Mouse (Mus musculus): ENCODE measurements at regions not wholly inside any gene's neighbourhood (a gene's known extent, or its start where the extent isn't known, plus 50 kb on each side); places are given as distances from the start of the nearest gene placed in this dataset.

- no peak for DNase-seq (ENCODE audit: low read depth, low spot score)
- in situ Hi-C loops (cut with MboI; ENCODE audit: low sequenced_read_pairs in 2 of 2, unreplicated experiment in 2 of 2): no loop called here
- peaks cover 0 to 7% of the 10 kb centered on the region in 2 experiments; a peak in 3 of 4 replicates for H3K4me1 ChIP-seq (ENCODE audit: control insufficient read depth in 2 of 2, insufficient read depth in 2 of 2, low read length in 2 of 2, poor library complexity in 1 of 2)
- no peak for TF ChIP-seq MAFK (IDR thresholded peaks at IDR 0.05; ENCODE audit: insufficient read depth, low read depth, low read length)
- no peak for TF ChIP-seq ZNF384 (IDR thresholded peaks at IDR 0.05; ENCODE audit: low read depth, low read length)
- TF ChIP-seq HCFC1 (IDR thresholded peaks at IDR 0.05; ENCODE audit: borderline replicate concordance, insufficient read depth, low read length): no peak
- no peak for TF ChIP-seq ZC3H11A (IDR thresholded peaks at IDR 0.05; ENCODE audit: borderline replicate concordance, low read depth, low read length)
- no peak for TF ChIP-seq CHD2 (IDR thresholded peaks at IDR 0.05; ENCODE audit: low read depth, low read length)
- H3K9me3 ChIP-seq (ENCODE audit: control insufficient read depth, insufficient read depth, low read depth, low read length): no peaks in the 10 kb centered on the region
- H3K36me3 ChIP-seq (ENCODE audit: control insufficient read depth, insufficient read depth, low read length, poor library complexity, severe bottlenecking): no peaks in the 10 kb centered on the region
- H3K27ac ChIP-seq (ENCODE audit: insufficient read depth, low read depth, low read length, poor library complexity, severe bottlenecking): no peak overlapping the region
- H3K9ac ChIP-seq (ENCODE audit: insufficient read depth, low read depth, low read length, poor library complexity, severe bottlenecking): no peak overlapping the region
- no peak overlapping the region for H3K4me3 ChIP-seq (ENCODE audit: insufficient read depth in 1 of 2, low read depth in 1 of 2, low read length in 2 of 2, poor library complexity in 1 of 2, severe bottlenecking in 1 of 2)
Measured at GRCm38 (mm10) chr4:134990651-134991050, 60.0 kb downstream of the Syf2 start.

- DNase-seq (ENCODE audit: low read depth, low spot score): no peak
- Histone ChIP-seq H3K9ac (ENCODE audit: insufficient read depth, low read depth, low read length, poor library complexity, severe bottlenecking) (no peak overlapping the region), H3K4me1 (ENCODE audit: control insufficient read depth in 2 of 2, insufficient read depth in 2 of 2, low read length in 2 of 2, poor library complexity in 1 of 2) (peaks cover 0 to 8% of the 10 kb centered on the region in 2 experiments; a peak in 2 of 4 replicates), H3K4me3 (ENCODE audit: insufficient read depth in 1 of 2, low read depth in 1 of 2, low read length in 2 of 2, poor library complexity in 1 of 2, severe bottlenecking in 1 of 2) (no peak overlapping the region), H3K9me3 (ENCODE audit: control insufficient read depth, insufficient read depth, low read depth, low read length) (no peaks in the 10 kb centered on the region), H3K27ac (ENCODE audit: insufficient read depth, low read depth, low read length, poor library complexity, severe bottlenecking) (no peak overlapping the region), H3K36me3 (ENCODE audit: control insufficient read depth, insufficient read depth, low read length, poor library complexity, severe bottlenecking) (no peaks in the 10 kb centered on the region)
- in situ Hi-C loops (cut with MboI; ENCODE audit: low sequenced_read_pairs in 2 of 2, unreplicated experiment in 2 of 2): no loop called here
- TF ChIP-seq HCFC1 (IDR thresholded peaks at IDR 0.05; ENCODE audit: borderline replicate concordance, insufficient read depth, low read length) (no peak), CHD2 (IDR thresholded peaks at IDR 0.05; ENCODE audit: low read depth, low read length) (no peak), ZNF384 (IDR thresholded peaks at IDR 0.05; ENCODE audit: low read depth, low read length) (no peak), ZC3H11A (IDR thresholded peaks at IDR 0.05; ENCODE audit: borderline replicate concordance, low read depth, low read length) (no peak), MAFK (IDR thresholded peaks at IDR 0.05; ENCODE audit: insufficient read depth, low read depth, low read length) (no peak)
Measured at GRCm38 (mm10) chr4:134993526-134994122, 62.9 kb downstream of the Syf2 start.

DNA sequence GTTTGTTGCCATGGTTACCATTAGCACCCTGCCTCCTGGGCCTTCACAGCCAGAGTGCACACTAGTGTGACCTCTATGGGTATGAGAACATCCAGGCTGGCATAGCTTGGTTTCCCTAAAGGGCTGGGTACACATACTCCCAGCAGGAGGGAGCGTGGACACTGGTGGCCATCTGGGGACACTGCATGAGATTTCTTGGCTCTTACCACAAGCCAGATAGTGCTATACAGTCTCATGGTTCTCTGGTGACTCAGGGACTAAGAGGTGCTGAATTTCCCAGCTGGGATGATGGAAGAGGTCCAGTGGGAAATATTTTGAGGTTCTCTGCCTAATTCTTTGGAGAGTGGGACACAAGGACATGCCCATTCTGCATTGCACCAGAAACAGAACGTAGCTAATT lies 63.5 kb downstream of the Syf2 start:
- in situ Hi-C loops (cut with MboI; ENCODE audit: low sequenced_read_pairs in 2 of 2, unreplicated experiment in 2 of 2): no loop called here

GRCm38 (mm10) chr4:134994648-134995047 lies 64.0 kb downstream of the Syf2 start:
- H3K36me3 ChIP-seq (ENCODE audit: control insufficient read depth, insufficient read depth, low read length, poor library complexity, severe bottlenecking): no peaks in the 10 kb centered on the region
- H3K27ac ChIP-seq (ENCODE audit: insufficient read depth, low read depth, low read length, poor library complexity, severe bottlenecking): no peak overlapping the region
- in situ Hi-C loops (cut with MboI; ENCODE audit: low sequenced_read_pairs in 2 of 2, unreplicated experiment in 2 of 2): no loop called here
- no peak for DNase-seq (ENCODE audit: low read depth, low spot score)
- H3K9ac ChIP-seq (ENCODE audit: insufficient read depth, low read depth, low read length, poor library complexity, severe bottlenecking): no peak overlapping the region
- TF ChIP-seq CHD2 (IDR thresholded peaks at IDR 0.05; ENCODE audit: low read depth, low read length) (no peak), MAFK (IDR thresholded peaks at IDR 0.05; ENCODE audit: insufficient read depth, low read depth, low read length) (no peak), HCFC1 (IDR thresholded peaks at IDR 0.05; ENCODE audit: borderline replicate concordance, insufficient read depth, low read length) (no peak), ZNF384 (IDR thresholded peaks at IDR 0.05; ENCODE audit: low read depth, low read length) (no peak), ZC3H11A (IDR thresholded peaks at IDR 0.05; ENCODE audit: borderline replicate concordance, low read depth, low read length) (no peak)
- H3K4me3 ChIP-seq (ENCODE audit: insufficient read depth in 1 of 2, low read depth in 1 of 2, low read length in 2 of 2, poor library complexity in 1 of 2, severe bottlenecking in 1 of 2): peak overlapping the region in 1 of 2 experiments; percentile 32; a peak in 1 of 4 replicates
- no peaks in the 10 kb centered on the region for H3K9me3 ChIP-seq (ENCODE audit: control insufficient read depth, insufficient read depth, low read depth, low read length)
- peaks cover 0 to 9% of the 10 kb centered on the region in 2 experiments; a peak in 2 of 4 replicates for H3K4me1 ChIP-seq (ENCODE audit: control insufficient read depth in 2 of 2, insufficient read depth in 2 of 2, low read length in 2 of 2, poor library complexity in 1 of 2)

More for the DNA sequence above, 63.5 kb downstream of the Syf2 start:
- DNase-seq (ENCODE audit: low read depth, low spot score): no peak
- no peaks in the 10 kb centered on the region for H3K36me3 ChIP-seq (ENCODE audit: control insufficient read depth, insufficient read depth, low read length, poor library complexity, severe bottlenecking)
- peaks cover 0 to 9% of the 10 kb centered on the region in 2 experiments; a peak in 2 of 4 replicates for H3K4me1 ChIP-seq (ENCODE audit: control insufficient read depth in 2 of 2, insufficient read depth in 2 of 2, low read length in 2 of 2, poor library complexity in 1 of 2)
- no peak overlapping the region for H3K9ac ChIP-seq (ENCODE audit: insufficient read depth, low read depth, low read length, poor library complexity, severe bottlenecking)
- no peaks in the 10 kb centered on the region for H3K9me3 ChIP-seq (ENCODE audit: control insufficient read depth, insufficient read depth, low read depth, low read length)
- TF ChIP-seq ZNF384 (IDR thresholded peaks at IDR 0.05; ENCODE audit: low read depth, low read length): no peak
- no peak for TF ChIP-seq HCFC1 (IDR thresholded peaks at IDR 0.05; ENCODE audit: borderline replicate concordance, insufficient read depth, low read length)
- TF ChIP-seq MAFK (IDR thresholded peaks at IDR 0.05; ENCODE audit: insufficient read depth, low read depth, low read length): no peak
- no peak for TF ChIP-seq CHD2 (IDR thresholded peaks at IDR 0.05; ENCODE audit: low read depth, low read length)
- TF ChIP-seq ZC3H11A (IDR thresholded peaks at IDR 0.05; ENCODE audit: borderline replicate concordance, low read depth, low read length): no peak
- no peak overlapping the region for H3K4me3 ChIP-seq (ENCODE audit: insufficient read depth in 1 of 2, low read depth in 1 of 2, low read length in 2 of 2, poor library complexity in 1 of 2, severe bottlenecking in 1 of 2)
- no peak overlapping the region for H3K27ac ChIP-seq (ENCODE audit: insufficient read depth, low read depth, low read length, poor library complexity, severe bottlenecking)

All from ES-E14 (cell line).